Mouse (Mus musculus): ENCODE measurements around the gene Fam71b.
"Not testable (repeated sequence)": the region's sequence is repeated elsewhere in the genome, so short reads cannot be mapped to it uniquely, and the experiment has no call there.

Fam71b gene

GRCm38 (mm10) chr11:46382466-46382865 lies 13.9 kb upstream of the Fam71b start:
- DNase-seq (ENCODE audit: low spot score in 2 of 2): no peak

DNA sequence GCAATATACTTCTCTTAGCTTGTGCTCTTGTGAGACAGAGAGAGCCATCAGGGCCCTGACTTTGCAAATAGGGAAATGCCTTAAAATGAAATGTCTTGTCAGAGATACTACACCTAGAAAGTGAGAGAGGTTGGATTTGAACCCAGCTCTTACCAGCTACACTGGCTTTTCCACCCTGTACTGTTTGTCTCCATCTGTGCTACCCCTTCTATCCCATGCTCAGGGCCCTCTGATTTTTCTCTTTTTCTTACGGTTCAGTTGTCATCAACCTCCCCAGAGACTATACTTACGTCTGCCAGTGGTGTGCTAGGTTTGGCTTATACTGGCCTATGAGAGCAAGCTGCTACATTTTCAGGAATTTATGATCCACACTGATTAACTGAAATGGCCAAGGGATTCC lies 11.4 kb upstream of the Fam71b start:
- DNase-seq (ENCODE audit: low spot score in 2 of 2): no peak

DNA sequence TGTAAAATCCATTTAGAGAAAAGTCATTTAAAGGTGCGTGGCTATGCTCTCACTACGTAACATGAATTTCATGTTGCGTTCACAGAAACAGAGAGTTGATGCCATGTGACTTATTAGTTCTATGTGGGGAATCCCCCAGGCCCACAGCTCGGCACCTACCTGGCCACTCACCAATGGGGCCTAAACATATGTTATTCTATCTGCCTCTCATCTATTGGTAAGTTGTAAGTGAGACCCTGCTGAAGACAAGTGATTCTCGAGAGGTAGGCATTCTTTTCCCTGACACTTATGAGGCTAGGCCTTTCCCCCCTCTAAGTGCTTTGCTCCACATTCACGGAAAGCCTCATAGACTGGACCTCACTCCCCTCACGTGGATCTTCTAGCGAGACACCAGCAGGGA lies 9.8 kb upstream of the Fam71b start:
- no peak for DNase-seq (ENCODE audit: low spot score in 2 of 2)

- DNase-seq (ENCODE audit: low spot score in 2 of 2): no peak
Observed at GRCm38 (mm10) chr11:46387061-46387460, 9.3 kb upstream of the Fam71b start.

GRCm38 (mm10) chr11:46388438-46388837 lies 7.9 kb upstream of the Fam71b start:
- peak in 1 of 2 experiments; percentile 44 for DNase-seq (ENCODE audit: low spot score in 2 of 2)

DNA sequence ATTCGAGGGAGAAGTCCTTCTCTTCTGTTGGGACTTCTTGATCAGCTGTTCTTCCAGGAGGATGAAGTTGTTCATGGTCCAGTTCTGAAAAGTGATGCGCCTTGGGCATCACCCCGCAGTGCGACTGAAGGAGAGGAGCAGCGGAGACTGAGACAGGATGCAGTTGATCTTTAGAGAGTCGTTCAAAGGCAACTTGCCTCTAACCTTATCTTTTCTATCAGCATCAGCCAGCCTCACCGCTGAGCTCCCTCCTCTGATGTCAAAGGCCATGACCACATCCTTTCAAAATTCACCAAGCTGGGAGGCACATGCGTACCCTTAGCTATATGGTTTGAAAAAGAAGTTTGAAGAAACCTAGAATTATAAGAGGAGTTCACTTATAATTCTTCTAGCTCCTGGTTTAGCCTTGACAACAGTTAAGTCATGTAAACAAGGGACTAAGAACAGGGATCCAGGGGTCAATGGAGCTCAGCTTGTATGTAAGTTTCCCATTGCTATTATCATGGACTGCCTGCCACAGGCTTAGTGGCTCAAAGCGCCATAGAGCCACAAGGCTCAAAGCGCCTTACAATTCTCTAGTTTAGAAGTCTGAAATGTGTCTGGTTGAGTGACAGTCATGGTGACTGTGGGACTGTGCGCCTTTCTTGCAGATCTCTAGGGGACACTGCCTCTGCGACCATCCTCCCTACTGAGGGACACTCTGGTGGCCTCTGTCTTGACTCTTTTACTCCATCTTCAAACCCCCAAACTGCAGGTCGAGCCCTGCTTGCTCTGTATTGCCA lies 6.8 kb upstream of the Fam71b start, which contains the start of gene Itk:
Gene Itk, minus strand, starts transcription at position 180 of the 782 bp plus-strand sequence.
- peak; percentile 78 to 83 for DNase-seq (ENCODE audit: low spot score in 2 of 2)

GRCm38 (mm10) chr11:46390621-46391020 lies 5.7 kb upstream of the Fam71b start:
- no peak for DNase-seq (ENCODE audit: low spot score in 2 of 2)

- no peak for DNase-seq (ENCODE audit: low spot score in 2 of 2)
Observed at GRCm38 (mm10) chr11:46392890-46393289, 3.5 kb upstream of the Fam71b start.

- DNase-seq (ENCODE audit: low spot score in 2 of 2): no peak
Observed at GRCm38 (mm10) chr11:46393413-46393812, 2.9 kb upstream of the Fam71b start.

GRCm38 (mm10) chr11:46395088-46395487 lies 1.3 kb upstream of the Fam71b start:
- DNase-seq (ENCODE audit: low spot score in 2 of 2): no peak

GRCm38 (mm10) chr11:46395698-46396097 lies 661 bp upstream of the Fam71b start:
- DNase-seq (ENCODE audit: low spot score in 2 of 2): peak; percentile 61 to 73

- DNase-seq (ENCODE audit: low spot score in 2 of 2): no peak
Observed at GRCm38 (mm10) chr11:46396860-46397179, 461 bp downstream of the Fam71b start.

- DNase-seq (ENCODE audit: low spot score in 2 of 2): no peak
Observed at GRCm38 (mm10) chr11:46397900-46398299, 1.5 kb downstream of the Fam71b start.

DNA sequence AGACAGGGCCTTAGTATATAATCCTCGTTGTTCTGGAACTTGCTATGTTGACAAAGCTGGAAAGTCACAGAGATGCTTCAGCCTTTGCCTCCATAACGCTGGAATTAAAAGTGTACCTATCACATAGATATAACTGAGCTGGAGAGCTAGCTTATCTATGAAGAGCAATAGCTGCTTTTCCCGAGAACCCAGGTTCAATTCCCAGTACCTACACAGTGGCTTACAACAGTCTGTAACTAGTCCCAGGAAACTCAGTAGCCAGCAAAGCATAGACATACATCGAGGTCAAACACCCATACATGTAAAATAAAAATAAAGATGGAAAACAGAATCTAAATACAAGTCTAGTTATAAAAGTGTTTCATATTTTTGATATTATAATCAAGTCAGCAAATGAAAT lies 2.1 kb downstream of the Fam71b start:
- DNase-seq (ENCODE audit: low spot score in 2 of 2): no peak

DNA sequence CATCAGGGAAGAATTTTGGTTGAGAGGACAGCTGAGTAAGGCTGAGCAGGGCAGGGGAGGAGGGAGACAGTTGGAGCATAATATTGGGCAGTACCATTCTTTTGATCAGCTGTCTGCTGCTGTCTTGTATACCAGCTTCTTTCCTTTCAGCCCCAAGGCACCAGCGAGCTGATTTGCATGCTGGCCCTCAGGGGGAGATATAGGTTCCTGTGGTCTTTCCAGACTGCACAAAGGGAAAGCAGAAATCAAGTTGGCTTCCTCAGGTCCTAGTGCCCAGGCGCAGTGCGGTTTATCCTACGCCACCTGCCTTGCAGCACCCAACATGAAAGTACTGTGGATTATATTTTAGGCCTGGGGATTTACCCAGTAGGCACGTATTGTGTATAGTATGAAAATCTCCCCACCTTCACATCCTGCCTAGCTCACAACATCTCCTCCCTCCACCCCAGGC lies 2.6 kb downstream of the Fam71b start:
- DNase-seq (ENCODE audit: low spot score in 2 of 2): peak; percentile 44 to 45

GRCm38 (mm10) chr11:46401555-46401954 lies 5.2 kb downstream of the Fam71b start:
- DNase-seq (ENCODE audit: low spot score in 2 of 2): no peak

DNA sequence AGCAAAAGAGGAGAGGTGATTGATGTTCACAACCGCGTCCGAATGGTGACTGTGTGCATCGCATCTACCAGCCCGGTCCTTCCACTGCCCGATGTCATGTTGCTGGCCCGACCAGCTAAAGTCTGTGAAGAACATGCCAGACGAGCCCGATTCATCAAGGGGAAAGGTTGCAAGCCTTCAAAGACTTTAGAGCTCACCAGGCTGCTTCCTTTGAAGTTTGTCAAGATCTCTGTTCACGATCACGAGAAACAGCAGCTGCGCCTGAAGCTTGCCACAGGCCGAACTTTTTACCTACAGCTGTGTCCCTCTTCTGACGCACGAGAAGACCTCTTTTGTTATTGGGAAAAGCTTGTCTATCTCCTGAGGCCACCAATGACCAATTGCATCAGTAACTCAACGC lies 8.6 kb downstream of the Fam71b start:
- DNase-seq (ENCODE audit: low spot score in 2 of 2): peak; percentile 56 to 57

DNA sequence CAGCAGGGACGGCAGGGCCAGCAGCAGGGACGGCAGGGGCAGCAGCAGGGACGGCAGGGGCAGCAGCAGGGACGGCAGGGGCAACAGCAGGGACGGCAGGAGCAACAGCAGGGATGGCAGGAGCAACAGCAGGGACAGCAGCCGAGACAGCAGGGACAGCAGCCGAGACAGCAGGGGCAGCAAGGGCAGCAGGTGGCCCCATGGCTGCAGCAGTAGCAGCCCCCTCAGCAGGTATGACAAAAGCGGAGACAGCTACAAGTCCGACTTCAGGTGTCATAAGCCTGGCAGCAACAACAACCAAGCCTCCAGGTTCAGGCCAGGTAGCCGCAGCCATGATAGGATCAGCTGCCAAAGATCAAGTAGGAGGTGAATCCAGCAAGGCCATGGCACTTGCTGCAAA lies 10.4 kb downstream of the Fam71b start:
- no peak for DNase-seq (ENCODE audit: low spot score in 2 of 2)

- no peak for DNase-seq (ENCODE audit: low spot score in 2 of 2)
Observed at GRCm38 (mm10) chr11:46410018-46410563, 13.7 kb downstream of the Fam71b start.

DNA sequence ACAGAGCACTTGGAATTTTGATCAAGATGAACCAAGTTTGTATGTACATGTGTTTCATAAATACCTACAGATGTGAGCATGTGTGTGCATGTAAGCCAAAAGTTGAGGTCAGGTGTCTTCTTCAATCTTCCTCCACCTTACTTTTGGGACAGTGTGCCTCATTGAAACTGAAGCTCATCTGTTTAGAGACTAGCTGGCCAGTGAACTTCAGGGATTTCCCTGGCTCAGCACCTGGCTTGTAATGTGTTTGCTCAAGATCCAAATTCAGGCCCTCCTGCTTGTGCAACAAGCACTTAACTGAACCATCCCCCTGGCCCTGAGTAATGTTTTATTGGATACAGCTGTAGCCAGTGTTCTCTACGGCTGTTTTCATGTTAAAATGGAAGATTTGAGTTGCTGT lies 22.1 kb downstream of the Fam71b start:
- DNase-seq (ENCODE audit: low spot score in 2 of 2): no peak

- no peak for DNase-seq (ENCODE audit: low spot score in 2 of 2)
Observed at GRCm38 (mm10) chr11:46418860-46419259, 22.5 kb downstream of the Fam71b start.

DNA sequence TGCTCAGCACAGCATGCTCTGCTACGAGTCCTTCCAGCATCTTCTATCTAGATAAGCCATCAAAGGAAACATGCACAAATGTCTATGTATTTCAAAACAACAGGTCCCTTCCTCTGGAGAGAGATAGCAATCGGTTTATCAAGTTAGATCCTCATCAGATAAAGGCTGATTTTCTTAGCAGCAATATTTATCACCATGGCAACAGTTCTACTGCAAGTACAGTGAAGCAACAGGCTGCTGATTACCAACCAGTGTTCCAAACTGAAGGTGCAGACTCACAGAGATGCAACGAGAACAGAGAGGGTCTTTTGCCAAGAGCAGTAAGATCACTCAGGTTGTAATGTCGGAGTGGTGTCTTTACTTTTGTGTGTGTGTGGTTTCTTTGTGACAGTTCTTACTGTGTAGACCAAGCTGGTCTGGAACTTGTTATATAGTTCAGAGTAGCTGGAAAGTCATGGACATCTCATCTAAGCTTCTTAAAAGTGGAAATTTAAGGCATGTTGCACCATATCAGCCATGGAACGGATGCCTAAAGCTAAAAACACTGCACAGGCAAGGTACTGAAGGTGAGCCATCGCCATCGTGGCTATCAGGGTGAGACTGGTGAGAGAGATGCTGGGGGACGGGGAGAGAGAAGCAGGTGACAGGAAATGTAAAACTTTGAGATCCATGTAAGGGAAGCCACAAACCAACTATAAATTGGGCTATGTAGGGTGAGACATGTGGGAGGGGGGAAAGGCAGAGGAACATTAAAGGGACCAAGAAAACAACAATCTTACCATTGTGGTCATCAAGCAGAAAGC lies 24.9 kb downstream of the Fam71b start:
- peak; percentile 59 to 65 for DNase-seq (ENCODE audit: low spot score in 2 of 2)

DNA sequence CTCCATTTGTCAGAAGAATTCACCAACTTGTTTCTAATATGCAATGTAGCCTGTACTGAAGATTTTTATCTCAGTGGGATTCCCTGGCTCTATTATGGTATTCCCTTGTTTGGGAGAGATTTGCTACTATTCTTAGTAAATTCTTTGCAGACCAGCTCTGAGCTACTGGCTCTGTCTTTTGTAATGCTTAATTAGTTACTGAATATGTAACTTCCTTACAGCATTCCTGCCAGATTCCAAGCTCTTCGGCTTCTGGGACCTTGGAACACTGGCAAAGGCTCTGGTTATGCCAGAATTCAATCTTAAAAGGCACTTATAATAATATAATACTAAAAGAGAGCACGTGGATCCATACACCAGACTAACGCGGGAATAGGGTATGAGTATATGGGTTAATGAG lies 31.8 kb downstream of the Fam71b start:
- not testable (repeated sequence) for DNase-seq (ENCODE audit: low spot score in 2 of 2)

Data from thymus, postnatal 10 days (tissue).